Mouse (Mus musculus) T-helper 1 cell (primary cell): Measurements from ENCODE around the gene Tns3.

Experiments used
- in situ Hi-C: fragments of 300-600 bp; cut with MboI, MseI; formaldehyde crosslinking; loops from one replicate; pipeline ENCODE4 v1.15.1; 2025; ENCODE audit warnings: high pct_unique_total_duplicates

The Tns3 gene

GRCm38 (mm10) chr11:8651448-8652035, 12.8 kb downstream of the Tns3 start:
- in situ Hi-C loops, result no loop called here

GRCm38 (mm10) chr11:8645609-8646008, 18.7 kb downstream of the Tns3 start:
- in situ Hi-C loops, result no loop called here

- in situ Hi-C loops, result no loop called here
These were observed 20.1 kb downstream of the Tns3 start for GRCm38 (mm10) chr11:8644272-8644671.

- in situ Hi-C loops, result no loop called here
These were observed 22.6 kb downstream of the Tns3 start for GRCm38 (mm10) chr11:8641634-8642277.

GRCm38 (mm10) chr11:8639726-8640125, 24.6 kb downstream of the Tns3 start:
- in situ Hi-C loops, result no loop called here

GRCm38 (mm10) chr11:8639007-8639718, 25.2 kb downstream of the Tns3 start:
- in situ Hi-C loops, result no loop called here

- in situ Hi-C loops, result no loop called here
These were observed 26.6 kb downstream of the Tns3 start for GRCm38 (mm10) chr11:8637469-8638447.

GRCm38 (mm10) chr11:8636680-8637079, 27.7 kb downstream of the Tns3 start:
- in situ Hi-C loops, result no loop called here

- in situ Hi-C loops, result no loop called here
These were observed 28.6 kb downstream of the Tns3 start for GRCm38 (mm10) chr11:8635778-8636177.

GRCm38 (mm10) chr11:8634728-8635410, 29.5 kb downstream of the Tns3 start:
- in situ Hi-C loops, result no loop called here

- in situ Hi-C loops, result no loop called here
These were observed 32.2 kb downstream of the Tns3 start for GRCm38 (mm10) chr11:8632163-8632562.

GRCm38 (mm10) chr11:8629862-8630390, 34.4 kb downstream of the Tns3 start:
- in situ Hi-C loops, result no loop called here

GRCm38 (mm10) chr11:8629326-8629725, 35.0 kb downstream of the Tns3 start:
- in situ Hi-C loops, result no loop called here

GRCm38 (mm10) chr11:8628846-8629253, 35.5 kb downstream of the Tns3 start:
- in situ Hi-C loops, result no loop called here

- in situ Hi-C loops, result no loop called here
These were observed 37.2 kb downstream of the Tns3 start for GRCm38 (mm10) chr11:8627156-8627555.

GRCm38 (mm10) chr11:8626715-8627114, 37.6 kb downstream of the Tns3 start:
- in situ Hi-C loops, result no loop called here

GRCm38 (mm10) chr11:8625915-8626604, 38.3 kb downstream of the Tns3 start:
- in situ Hi-C loops, result no loop called here

- in situ Hi-C loops, result no loop called here
These were observed 38.9 kb downstream of the Tns3 start for GRCm38 (mm10) chr11:8625451-8625850.

GRCm38 (mm10) chr11:8624179-8624886, 40.0 kb downstream of the Tns3 start:
- in situ Hi-C loops, result no loop called here

GRCm38 (mm10) chr11:8623852-8624178, 40.5 kb downstream of the Tns3 start:
- in situ Hi-C loops, result no loop called here
